Comparison of ENCODE assay signal across 27 mouse cellular contexts in the genomic region with DNA sequence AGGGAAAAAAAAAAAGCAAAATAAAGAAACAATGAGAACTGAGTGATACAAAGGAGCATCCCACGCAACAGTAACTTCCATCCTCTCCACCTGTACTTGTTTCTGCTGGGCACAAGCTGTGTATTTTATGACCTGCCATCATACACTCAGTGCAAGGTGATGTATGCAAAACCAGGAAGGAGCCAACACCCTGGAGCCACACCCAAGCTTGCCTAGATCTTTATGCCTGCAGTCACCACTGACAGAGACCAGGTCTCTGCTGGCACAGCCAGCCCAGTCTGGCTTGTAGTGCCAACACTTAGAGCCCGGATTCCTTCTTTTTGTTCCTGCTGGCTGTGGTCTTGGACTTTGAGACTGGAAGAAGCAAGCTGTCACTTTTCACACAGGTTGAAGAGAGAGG.
DNase-seq lines count a peak whose midpoint lies in the region; ATAC-seq and TF ChIP-seq lines count a peak whose summit lies in the region.
"Had no signal": no experiment of that assay in that cellular context is flagged by ENCODE, and none has a peak within 500 bp of the region (broad histone marks: within the 10 kb centered on the region; RNA-seq: fewer than 3 reads in every experiment).

No protein-coding gene starts in this region.

- no peak overlapping the region for H3K27ac ChIP-seq in intestine, embryonic 16.5 days (ENCODE audit: low read length)
- no peak overlapping the region for H3K27ac ChIP-seq in stomach, postnatal 0 days (replicated peaks)
- H3K27ac ChIP-seq in heart, embryonic 12.5 days (ENCODE audit: poor library complexity, severe bottlenecking) = no peak overlapping the region
- H3K27ac ChIP-seq: embryonic facial prominence, embryonic 12.5 days; embryonic facial prominence, embryonic 15.5 days; heart, embryonic 15.5 days; hindbrain, embryonic 10.5 days; hindbrain, embryonic 13.5 days had no signal

- peak; percentile 80 for ATAC-seq in intestine, embryonic 16.5 days
- ATAC-seq in stomach, postnatal 0 days (ENCODE audit: low FRiP score, low TSS enrichment) = peak; percentile 63
- ATAC-seq in heart, embryonic 12.5 days (ENCODE audit: insufficient number of reproducible peaks, low FRiP score) = no peak
- ATAC-seq: CD4-positive, CD25-positive, alpha-beta regulatory T cell, adult 4 months; forebrain, embryonic 14.5 days; forebrain, postnatal 0 days; hindbrain, embryonic 16.5 days; Patski had no signal

- no peaks in the 10 kb centered on the region for H3K9me3 ChIP-seq in intestine, embryonic 16.5 days (ENCODE audit: control insufficient read depth, low read length)
- no peaks in the 10 kb centered on the region for H3K9me3 ChIP-seq in stomach, postnatal 0 days (ENCODE audit: control insufficient read depth, low read length)
- H3K9me3 ChIP-seq in heart, embryonic 12.5 days (replicated peaks) = no peaks in the 10 kb centered on the region
- H3K9me3 ChIP-seq: embryonic facial prominence, embryonic 12.5 days; embryonic facial prominence, embryonic 15.5 days; heart, embryonic 15.5 days; hindbrain, embryonic 10.5 days; hindbrain, embryonic 13.5 days had no signal

- peak; percentile 10 for DNase-seq in kidney, postnatal 14 days
- no peak for DNase-seq in kidney, adult 8-10 months
- DNase-seq in ZHBTc4 (ENCODE audit: low read depth, low spot score) = peak; percentile 51
- peak; percentile 52 for DNase-seq in stomach, postnatal 0 days (ENCODE audit: low spot score)
- DNase-seq in right cerebral cortex, postnatal 25 days = no peak
- DNase-seq: adrenal gland, adult 2 months; adrenal gland, postnatal 14 days; cerebellum, adult 11 months; cerebellum, adult 2 months; cerebellum, adult 9-11 months; cerebellum, postnatal 25 days; forebrain, postnatal 0 days; gastrocnemius, postnatal 36 days; heart, postnatal 10 days; heart, postnatal 36 days had no signal

- TF ChIP-seq CTCF in stomach, postnatal 0 days (IDR thresholded peaks at IDR 0.05; ENCODE audit: low read depth) = no peak

- H3K4me1 ChIP-seq in intestine, embryonic 16.5 days (ENCODE audit: control insufficient read depth, insufficient read depth, low read length) = no peaks in the 10 kb centered on the region
- H3K4me1 ChIP-seq in stomach, postnatal 0 days (replicated peaks; ENCODE audit: control insufficient read depth, insufficient read depth) = no peaks in the 10 kb centered on the region
- peaks cover 16% of the 10 kb centered on the region for H3K4me1 ChIP-seq in heart, embryonic 12.5 days (replicated peaks)
- H3K4me1 ChIP-seq: embryonic facial prominence, embryonic 12.5 days; embryonic facial prominence, embryonic 15.5 days had no signal

- H3K36me3 ChIP-seq in intestine, embryonic 16.5 days (ENCODE audit: control insufficient read depth, insufficient read depth, low read length) = no peaks in the 10 kb centered on the region
- no peaks in the 10 kb centered on the region for H3K36me3 ChIP-seq in stomach, postnatal 0 days (ENCODE audit: control insufficient read depth, insufficient read depth, low read length)
- H3K36me3 ChIP-seq in heart, embryonic 12.5 days = no peaks in the 10 kb centered on the region
- H3K36me3 ChIP-seq: embryonic facial prominence, embryonic 12.5 days; embryonic facial prominence, embryonic 15.5 days; heart, embryonic 15.5 days had no signal

- H3K9ac ChIP-seq in intestine, embryonic 16.5 days (ENCODE audit: low read depth, low read length) = no peak overlapping the region
- no peak overlapping the region for H3K9ac ChIP-seq in stomach, postnatal 0 days (ENCODE audit: low read length)
- H3K9ac ChIP-seq in heart, embryonic 12.5 days = no peak overlapping the region
- H3K9ac ChIP-seq: embryonic facial prominence, embryonic 12.5 days; embryonic facial prominence, embryonic 15.5 days; forebrain, postnatal 0 days; heart, embryonic 15.5 days; hindbrain, embryonic 13.5 days had no signal

- 65% methylated on average over 2 of the region's 2 CpGs for WGBS in intestine, embryonic 16.5 days
- 77% methylated on average over 2 of the region's 2 CpGs for WGBS in stomach, postnatal 0 days
- WGBS in heart, embryonic 12.5 days = 80% methylated on average over 2 of the region's 2 CpGs

- no peak for TF ChIP-seq EP300 in stomach, postnatal 0 days (optimal IDR thresholded peaks at IDR 0.05)

- H3K4me2 ChIP-seq in intestine, embryonic 16.5 days (ENCODE audit: low read depth, low read length) = no peak overlapping the region
- no peak overlapping the region for H3K4me2 ChIP-seq in stomach, postnatal 0 days (replicated peaks; ENCODE audit: low read depth)
- no peak overlapping the region for H3K4me2 ChIP-seq in heart, embryonic 12.5 days
- H3K4me2 ChIP-seq: embryonic facial prominence, embryonic 12.5 days; embryonic facial prominence, embryonic 15.5 days; heart, embryonic 11.5 days; heart, embryonic 15.5 days; hindbrain, embryonic 13.5 days had no signal

- H3K4me3 ChIP-seq in intestine, embryonic 16.5 days (ENCODE audit: low read length) = no peak overlapping the region
- H3K4me3 ChIP-seq in stomach, postnatal 0 days (ENCODE audit: low read depth, low read length) = no peak overlapping the region
- no peak overlapping the region for H3K4me3 ChIP-seq in heart, embryonic 12.5 days
- H3K4me3 ChIP-seq: embryonic facial prominence, embryonic 12.5 days; embryonic facial prominence, embryonic 15.5 days; heart, embryonic 15.5 days; hindbrain, embryonic 10.5 days; hindbrain, embryonic 13.5 days had no signal

- H3K27me3 ChIP-seq in intestine, embryonic 16.5 days (replicated peaks; ENCODE audit: control insufficient read depth, insufficient read depth, low read length) = no peaks in the 10 kb centered on the region
- no peaks in the 10 kb centered on the region for H3K27me3 ChIP-seq in stomach, postnatal 0 days (ENCODE audit: control insufficient read depth, insufficient read depth, low read length)
- H3K27me3 ChIP-seq in heart, embryonic 12.5 days (replicated peaks) = no peaks in the 10 kb centered on the region
- H3K27me3 ChIP-seq: embryonic facial prominence, embryonic 12.5 days; embryonic facial prominence, embryonic 15.5 days; heart, embryonic 15.5 days; hindbrain, embryonic 13.5 days; Patski had no signal

Comparison
In these comparisons a context has a peak if more than half of its experiments do, and no peak if none do; other contexts are left out.
1. DNase-seq: peak in kidney, postnatal 14 days (single experiment), ZHBTc4 (single experiment) and stomach, postnatal 0 days (single experiment); none in kidney, adult 8-10 months (0 of 2) and right cerebral cortex, postnatal 25 days (single experiment).